Mouse (Mus musculus) gastrocnemius, adult 8-10 months (tissue): ENCODE data around the gene Mcm9. TPM values are rescaled to one million over a fixed set of nuclear protein-coding genes. Genes with fewer than 3 reads are reported as not detected.

Source experiments
- DNase-seq, 2 experiments: peaks; one replicate each; pipeline ENCODE4 v3.0.0; 2022; ENCODE audit warnings: low spot score in 2 of 2
- total RNA-seq, 4 experiments: library from RNA; stranded (reverse); gene quantifications; 2 replicates each; pipeline ENCODE4 v1.2.4; 2022

The Mcm9 gene
- total RNA-seq, 4 experiments from 2014 or later, result 0.73 to 3.5 (median 1.3) TPM

DNA sequence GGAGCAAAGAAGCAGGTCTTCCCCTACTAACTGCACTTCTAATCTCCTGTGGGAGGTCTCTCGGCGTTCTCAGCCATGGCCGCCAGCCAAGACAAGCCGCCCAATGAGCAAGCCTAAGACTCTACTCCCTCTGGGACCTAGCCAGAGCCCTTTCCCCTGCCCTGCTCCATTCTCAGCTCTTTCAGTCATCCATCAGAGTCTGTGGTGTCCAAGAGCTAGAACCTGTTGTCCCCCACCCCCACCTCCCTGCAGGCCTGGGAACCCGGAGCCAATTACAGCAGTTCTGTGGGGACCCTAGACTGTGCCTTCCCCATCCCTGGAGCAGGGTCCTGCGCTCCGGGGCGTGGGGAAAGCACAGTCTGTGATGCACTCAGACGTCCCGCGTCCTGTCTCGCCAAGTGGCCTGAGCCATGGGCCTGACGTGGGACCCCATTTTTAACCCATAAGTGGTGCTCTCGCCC lies 49.6 kb downstream of the Mcm9 start:
- DNase-seq, result peak in 1 of 2 experiments; percentile 40

GRCm38 (mm10) chr10:53580137-53580536 lies 50.1 kb downstream of the Mcm9 start:
- DNase-seq, result no peak

GRCm38 (mm10) chr10:53568531-53568930 lies 61.7 kb downstream of the Mcm9 start:
- no peak for DNase-seq

- DNase-seq, result no peak
These were observed 64.7 kb downstream of the Mcm9 start for GRCm38 (mm10) chr10:53565538-53565937.

GRCm38 (mm10) chr10:53562001-53562400 lies 68.2 kb downstream of the Mcm9 start:
- DNase-seq, result no peak

- DNase-seq, result no peak
These were observed 92.6 kb downstream of the Mcm9 start for GRCm38 (mm10) chr10:53537596-53537995.

DNA sequence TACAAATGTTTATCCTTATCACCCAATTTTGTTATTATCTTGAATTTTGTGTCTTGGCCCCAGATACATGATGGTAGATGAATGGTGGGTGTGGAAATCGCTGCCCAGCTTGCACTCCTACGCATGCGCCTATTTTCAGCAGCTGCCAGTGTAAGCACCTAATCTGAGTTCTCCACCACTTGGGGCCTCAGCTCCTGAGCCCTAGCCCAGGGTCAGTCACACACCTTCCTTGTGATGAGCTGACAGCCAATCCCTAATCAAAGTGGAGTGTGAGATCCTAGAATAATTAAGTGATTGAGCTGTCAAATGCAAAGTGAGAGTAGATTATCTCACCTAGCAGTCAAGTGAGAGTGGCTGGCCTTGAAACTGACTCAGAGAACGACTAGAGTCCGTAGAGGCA lies 97.9 kb downstream of the Mcm9 start:
- DNase-seq, result no peak

DNA sequence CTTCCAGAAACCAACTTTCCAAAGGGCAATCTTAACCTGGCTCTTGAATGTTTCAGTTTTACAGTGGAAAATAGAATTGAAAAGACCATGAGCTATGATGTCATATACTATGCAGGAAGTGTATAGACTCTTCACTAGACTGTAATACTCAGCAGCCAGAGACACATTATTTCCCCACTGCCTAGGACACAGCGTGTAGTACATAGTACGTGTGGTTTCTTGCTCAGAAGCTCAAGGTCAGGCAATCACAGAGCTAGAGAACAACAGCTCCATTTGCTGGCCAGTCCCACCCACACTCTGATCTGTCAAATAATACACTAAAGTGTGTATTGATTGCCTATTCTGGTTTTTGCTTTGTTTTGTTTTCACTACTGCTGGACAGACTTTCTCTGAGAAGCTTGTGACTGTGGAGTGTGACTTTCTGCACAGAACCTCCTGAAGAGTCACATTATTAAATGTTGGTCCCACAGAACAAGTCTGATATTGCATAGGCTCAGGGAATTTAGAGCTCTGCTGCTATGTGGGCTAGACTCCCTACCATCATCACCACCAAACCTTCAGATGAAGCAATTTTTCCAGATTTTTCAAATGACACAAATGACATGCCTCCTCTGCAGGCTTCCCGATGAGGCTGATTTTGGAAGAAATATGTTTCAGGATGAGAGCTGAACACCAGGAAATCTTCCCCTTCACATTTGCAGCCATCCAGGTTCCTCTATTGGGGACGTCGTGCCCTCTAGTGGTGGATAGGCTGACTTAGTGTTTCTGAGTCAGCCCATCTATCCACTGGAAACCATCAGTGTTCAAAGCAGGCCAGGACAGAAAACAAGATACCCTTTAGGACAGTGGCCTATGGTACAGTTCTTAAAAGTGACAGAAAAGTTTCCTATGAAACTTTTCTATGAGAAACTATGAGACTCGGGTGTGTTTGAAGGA lies 102.1 kb downstream of the Mcm9 start:
- DNase-seq, result peak; percentile 23 to 26

GRCm38 (mm10) chr10:53527344-53527743 lies 102.9 kb downstream of the Mcm9 start:
- no peak for DNase-seq

DNA sequence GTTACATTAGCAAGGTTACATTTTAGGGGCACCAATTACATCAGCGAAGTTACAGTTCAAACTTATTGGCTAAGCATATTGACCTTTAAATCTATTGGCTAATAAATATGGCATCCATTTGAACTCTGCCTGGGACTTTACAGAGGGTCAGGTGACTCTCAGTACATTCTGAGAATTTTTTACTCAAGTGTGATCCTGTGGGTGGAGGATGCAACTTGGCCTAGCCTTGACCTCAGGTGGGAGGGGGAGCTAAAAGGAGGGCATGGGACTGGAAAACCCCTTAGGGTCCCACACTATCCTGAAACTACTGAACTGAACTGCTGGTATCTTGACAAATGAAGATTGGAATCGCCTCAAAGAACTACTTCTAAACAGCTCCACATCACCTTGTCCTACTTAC lies 103.9 kb downstream of the Mcm9 start:
- DNase-seq, result no peak

GRCm38 (mm10) chr10:53525265-53525976 lies 104.8 kb downstream of the Mcm9 start:
- no peak for DNase-seq

DNA sequence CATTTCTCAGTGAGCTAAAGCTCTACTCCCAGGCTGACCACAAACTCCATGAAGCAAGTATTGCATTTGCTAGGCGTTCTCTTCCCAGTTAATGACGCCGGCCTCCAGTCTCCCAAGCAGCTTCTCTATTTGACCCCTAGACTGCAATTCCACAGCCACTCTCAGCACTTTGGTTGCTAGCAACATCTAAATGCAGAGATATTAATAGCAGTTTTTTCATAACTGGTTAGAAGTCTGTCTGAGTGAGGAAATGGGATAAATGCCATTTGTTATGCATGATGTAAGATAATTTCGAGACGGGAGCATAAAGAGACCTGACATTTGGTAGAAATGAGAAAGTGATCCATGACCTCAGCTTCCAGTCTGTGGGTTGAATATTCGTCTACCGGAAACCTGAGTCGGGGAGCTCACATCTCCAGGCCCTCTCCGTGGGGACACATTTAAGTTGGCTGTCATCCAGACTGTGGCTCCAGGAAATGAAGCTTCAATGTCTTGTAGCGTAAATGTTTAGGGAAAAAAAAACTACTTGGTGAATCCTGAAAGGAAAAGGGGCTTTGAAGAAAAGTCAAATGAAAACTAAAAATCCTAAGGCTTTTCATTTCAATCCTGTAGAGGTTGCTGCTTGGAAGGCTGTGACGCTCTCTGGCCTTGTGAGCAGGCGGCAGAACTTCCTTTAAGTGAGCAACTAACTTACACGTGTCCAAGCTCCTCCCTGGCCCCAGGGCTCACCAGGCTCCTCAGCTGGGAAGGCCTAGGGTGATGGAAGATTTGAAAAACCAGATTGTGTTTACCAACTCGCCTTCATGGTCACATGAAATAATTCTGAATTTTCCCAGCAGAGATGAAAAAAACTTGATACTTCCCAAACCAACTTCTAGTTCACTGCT lies 110.9 kb downstream of the Mcm9 start:
- peak; percentile 25 to 33 for DNase-seq

DNA sequence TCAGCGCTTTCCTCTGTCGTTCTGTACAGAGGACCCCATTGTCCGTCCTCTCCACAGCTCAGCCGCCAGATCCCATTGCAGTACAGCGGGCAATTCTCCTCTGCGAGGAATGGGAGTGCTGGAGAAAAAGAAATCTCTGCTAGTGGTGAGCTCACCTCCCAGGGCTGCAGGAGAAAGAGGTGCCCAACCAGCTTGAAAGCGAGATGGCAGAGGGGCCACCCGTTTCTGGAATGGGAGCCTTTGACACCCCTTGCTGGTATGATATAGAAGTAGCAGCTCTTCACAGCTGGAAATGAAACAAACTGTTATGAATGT lies 111.7 kb downstream of the Mcm9 start:
- no peak for DNase-seq

- no peak for DNase-seq
These were observed 112.3 kb downstream of the Mcm9 start for GRCm38 (mm10) chr10:53517770-53518598.

DNA sequence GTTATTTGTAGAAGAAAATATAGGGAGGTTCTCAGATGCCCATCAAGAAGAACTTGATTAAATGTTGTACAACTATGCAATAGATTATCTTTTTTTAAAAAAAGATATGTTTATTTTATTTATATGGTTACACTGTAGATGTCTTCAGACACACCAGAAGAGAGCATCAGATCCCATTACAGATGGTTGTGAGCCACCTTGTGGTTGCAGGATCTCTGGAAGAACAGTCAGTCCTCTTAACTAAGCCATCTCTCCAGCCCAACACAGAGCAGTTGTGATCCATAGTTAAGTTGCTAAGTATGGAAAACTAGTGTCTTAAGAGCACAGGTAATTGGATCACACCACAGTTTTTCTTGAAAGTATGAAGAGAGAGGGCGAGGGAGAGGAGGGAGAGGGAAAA lies 117.7 kb downstream of the Mcm9 start:
- no peak for DNase-seq

DNA sequence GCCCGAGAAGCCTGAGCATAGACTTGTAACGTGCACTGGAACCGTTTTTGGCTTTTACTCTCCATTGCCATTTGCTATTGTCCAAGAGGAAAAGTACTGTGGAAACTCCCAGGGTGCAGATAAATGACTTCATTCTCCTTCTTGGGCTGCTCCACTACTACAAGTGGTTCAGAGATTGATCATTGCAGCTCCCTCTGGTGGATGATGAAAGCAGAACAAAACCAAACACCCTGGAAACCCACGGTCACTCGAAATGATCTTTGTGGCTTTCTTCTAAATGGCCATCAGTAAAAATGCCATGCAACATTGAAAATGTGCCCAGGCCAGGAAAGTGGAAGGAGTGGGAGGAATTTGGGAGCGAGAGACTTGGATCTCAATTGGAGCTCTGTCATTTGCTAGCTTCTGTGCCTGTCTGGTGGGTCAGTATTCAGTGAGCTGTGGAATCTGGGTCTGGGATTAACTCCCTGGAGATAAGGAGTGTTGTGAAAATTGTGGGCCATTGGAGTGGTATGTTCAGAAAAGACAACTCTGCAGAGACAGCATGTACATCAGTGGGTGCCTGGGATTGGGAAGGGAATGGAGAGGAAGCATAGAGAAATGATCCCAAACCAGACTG lies 121.0 kb downstream of the Mcm9 start:
- peak; percentile 24 to 35 for DNase-seq

- DNase-seq, result no peak
These were observed 121.6 kb downstream of the Mcm9 start for GRCm38 (mm10) chr10:53508676-53509075.

DNA sequence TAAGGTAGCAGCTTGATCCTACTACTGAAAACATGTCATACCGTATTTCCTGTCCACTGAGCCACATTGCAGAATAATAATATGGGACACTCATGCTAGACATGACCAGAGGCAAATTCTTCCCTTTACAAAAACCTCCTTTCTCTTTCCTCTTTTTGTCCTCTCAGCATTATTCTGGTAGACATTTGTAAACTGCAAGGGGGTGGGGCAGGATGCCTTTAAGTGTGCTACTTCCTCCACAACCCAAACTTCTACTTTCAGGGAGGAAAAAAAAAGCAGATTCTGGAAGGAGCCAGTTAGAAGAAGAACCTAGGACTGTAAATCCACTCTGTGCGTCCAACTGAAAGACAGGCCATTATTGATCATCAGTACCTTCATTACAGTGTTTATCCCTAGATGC lies 124.7 kb downstream of the Mcm9 start:
- no peak for DNase-seq

GRCm38 (mm10) chr10:53505069-53505468 lies 125.2 kb downstream of the Mcm9 start:
- DNase-seq, result no peak
